Mouse (Mus musculus) T-helper 17 cell (primary cell): ENCODE data around the gene H2-Q1.
"Not testable (repeated sequence)": the region's sequence is repeated elsewhere in the genome, so short reads cannot be mapped to it uniquely, and the experiment has no call there.

Experiments
- in situ Hi-C, 2 experiments: fragments of 300-600 bp; cut with MboI, MseI; formaldehyde crosslinking; loops; 1 replicate in 1 of 2; 2 replicates in 1 of 2; pipeline ENCODE4 v1.15.1; 2025; ENCODE audit warnings: high pct_unique_total_duplicates in 2 of 2

The H2-Q1 gene

DNA sequence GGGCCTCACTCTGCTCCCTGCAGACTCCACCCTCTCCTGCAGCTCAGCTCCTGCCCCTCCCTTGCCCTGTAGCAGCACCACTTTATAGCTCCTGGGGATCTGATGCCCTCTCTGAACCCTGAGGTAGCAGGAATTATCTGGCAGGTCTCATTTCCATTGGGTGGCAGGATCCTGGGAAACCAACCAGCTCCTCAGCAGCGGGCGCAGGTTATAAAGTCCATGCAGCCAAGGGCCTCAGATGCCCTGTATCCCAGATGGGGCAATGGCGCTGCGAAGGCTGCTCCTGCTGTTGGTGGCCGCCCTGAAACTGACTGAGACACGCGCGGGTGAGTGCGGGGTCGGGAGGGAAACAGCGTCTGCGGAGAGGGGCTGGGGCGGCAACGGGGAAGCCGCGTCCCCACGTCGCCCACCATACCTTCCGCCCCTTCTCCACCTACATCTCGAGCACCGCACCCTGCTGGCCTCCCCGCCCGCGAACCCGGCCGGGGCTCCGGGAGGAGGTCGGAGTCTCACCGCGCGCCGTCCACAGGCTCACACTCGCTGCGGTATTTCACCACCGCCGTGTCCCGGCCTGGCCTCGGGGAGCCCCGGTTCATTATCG is 22.0 kb downstream of the H2-Q1 start, which contains the start of gene H2-Q2:
Gene H2-Q2, plus strand, starts transcription at position 172 of the 601 bp plus-strand sequence.
- in situ Hi-C loops = loop anchor here in 1 of 2 experiments (5.0 kb wide), 1 partner anchor 55 kb away; no protein-coding TSS in a partner anchor

GRCm38 (mm10) chr17:35342711-35343476 is 22.7 kb downstream of the H2-Q1 start:
- in situ Hi-C loops = loop anchor here in 1 of 2 experiments (5.0 kb wide), 1 partner anchor 54 kb away; no protein-coding TSS in a partner anchor

- in situ Hi-C loops = not testable (repeated sequence)
Observed at GRCm38 (mm10) chr17:35347659-35348058, 27.5 kb downstream of the H2-Q1 start.

- in situ Hi-C loops = not testable (repeated sequence)
Observed at GRCm38 (mm10) chr17:35353275-35353674, 33.1 kb downstream of the H2-Q1 start.

GRCm38 (mm10) chr17:35354071-35354470 is 33.9 kb downstream of the H2-Q1 start:
- in situ Hi-C loops = no loop called here

- in situ Hi-C loops = no loop called here
Observed at GRCm38 (mm10) chr17:35357086-35357485, 36.9 kb downstream of the H2-Q1 start.

DNA sequence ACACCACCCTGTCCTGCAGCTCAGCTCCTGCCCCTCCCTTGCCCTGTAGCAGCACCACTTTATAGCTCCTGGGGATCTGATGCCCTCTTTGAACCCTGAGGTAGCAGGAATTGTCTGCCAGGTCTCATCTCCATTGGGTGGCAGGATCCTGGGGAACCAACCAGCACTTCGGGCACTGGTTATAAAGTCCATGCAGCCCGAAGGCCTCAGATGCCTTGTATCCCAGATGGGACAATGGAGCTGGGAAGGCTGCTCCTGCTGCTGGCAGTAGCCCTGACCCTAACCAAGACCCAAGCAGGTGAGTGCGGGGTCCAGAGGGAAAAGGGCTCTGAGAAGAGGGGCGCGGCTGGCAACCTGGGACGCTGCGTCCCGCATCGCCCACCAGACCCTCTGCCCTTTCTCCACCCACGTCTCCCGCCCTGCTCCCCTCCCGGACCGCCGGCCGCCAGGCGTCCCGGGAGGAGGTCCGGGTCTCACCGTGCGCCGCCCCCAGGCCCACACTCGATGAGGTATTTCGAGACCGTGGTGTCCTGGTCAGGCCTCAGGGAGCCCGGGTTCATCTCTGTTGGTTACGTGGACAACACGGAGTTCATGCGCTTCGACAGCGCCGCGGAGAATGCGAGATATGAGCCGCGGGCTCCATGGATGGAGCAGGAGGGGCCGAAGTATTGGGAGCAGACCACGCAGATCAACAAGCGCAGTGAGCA is 38.7 kb downstream of the H2-Q1 start:
- in situ Hi-C loops = no loop called here

GRCm38 (mm10) chr17:35359470-35359862 is 39.3 kb downstream of the H2-Q1 start:
- in situ Hi-C loops = no loop called here
